Mouse (Mus musculus) v-Abl transformed pro-B cells (cell line): ENCODE results near the gene Klc2.

Source experiments
- in situ Hi-C, 2 experiments: fragments of 400-800 bp; cut with MboI; formaldehyde crosslinking; loops; one replicate each; pipeline ENCODE4 v1.15.1; 2025; ENCODE audit not compliant: unreplicated experiment in 2 of 2

Klc2 gene

DNA sequence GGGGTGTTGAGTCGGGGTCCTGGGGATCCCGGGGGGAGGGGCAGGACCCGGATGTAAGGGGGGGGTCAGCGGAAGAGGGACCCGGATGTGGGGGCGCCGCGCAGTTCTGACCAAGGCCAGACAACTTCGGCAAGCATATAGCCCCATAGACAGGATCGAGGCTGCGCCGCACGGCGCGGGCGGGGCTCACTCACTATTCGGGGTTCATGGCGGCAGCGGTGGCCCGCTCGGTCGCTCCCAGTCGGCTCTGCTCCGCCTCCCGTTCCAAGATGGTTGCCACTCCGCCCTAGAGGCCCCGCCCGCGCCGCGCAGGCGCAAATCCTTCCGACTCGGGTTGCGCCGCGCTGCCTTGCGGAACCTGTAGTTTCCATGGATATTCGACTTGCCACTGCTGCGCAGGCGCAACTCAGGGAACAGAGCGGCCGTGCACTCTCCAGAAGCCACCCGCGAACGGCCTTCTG, 11.6 kb downstream of the Klc2 start, which contains the start of gene Rab1b:
Gene Rab1b (minus strand): TSS at position 342 of the 461 bp plus-strand sequence.
- in situ Hi-C loops, result no loop called here

DNA sequence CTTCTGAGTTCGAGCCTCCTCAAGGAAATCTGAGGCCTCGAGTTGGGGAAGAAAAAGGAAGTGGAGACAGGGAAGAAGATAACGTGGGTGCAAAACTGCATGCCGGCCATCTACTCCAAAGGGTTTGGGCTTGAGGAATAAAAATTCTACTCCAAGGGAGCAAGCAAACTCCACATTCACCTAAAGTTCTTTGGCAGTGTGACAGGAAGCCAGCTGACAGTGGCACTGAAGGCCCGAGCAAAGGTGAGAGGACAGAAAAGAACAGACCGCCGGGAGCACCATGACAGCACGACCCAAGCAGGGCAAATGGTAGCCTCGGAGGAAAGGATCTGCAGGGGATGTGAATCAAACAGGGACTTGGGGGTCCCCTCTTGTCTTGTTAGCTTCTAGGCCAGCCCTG, 12.3 kb downstream of the Klc2 start:
- in situ Hi-C loops, result no loop called here

DNA sequence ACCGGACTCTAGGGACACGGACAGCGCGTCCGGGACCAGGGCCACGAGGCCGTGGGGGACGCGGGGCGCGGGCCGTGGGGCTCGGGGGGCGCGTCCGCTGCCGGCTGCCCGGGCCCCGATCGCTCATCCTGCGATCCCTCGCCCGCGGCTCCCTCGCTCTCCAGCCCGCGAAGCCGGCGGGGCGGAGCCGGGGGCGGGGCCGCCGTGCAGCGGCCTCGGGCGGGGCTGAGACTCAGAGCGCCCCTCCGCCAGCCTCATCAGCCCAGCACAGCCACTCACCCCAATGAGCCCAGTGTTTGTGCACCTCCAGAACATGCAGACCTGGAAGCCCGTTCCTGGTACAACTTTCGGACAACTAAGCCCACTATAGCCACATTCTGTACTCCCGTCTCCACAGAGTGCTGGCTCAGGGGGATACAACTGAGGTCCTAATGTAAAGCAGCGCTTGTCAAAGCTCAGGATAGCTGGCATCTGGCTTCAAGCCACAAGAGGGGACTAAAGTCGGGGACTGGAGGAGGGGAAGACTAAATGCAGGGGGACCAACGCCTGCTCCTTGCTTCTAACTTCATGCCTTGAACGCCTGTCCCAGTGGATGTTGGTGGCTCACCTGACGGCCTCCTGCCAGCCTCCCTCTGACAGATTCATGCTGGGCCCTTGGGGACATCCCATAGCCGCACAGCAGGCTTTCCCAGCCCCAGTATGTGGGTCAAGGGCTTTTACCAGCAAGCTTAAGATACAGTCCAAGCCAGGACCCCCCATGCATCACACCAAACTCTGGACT, 19.8 kb downstream of the Klc2 start, which contains the start of gene Cnih2:
Gene Cnih2 (minus strand): TSS at position 159 of the 781 bp plus-strand sequence.
- in situ Hi-C loops, result no loop called here

DNA sequence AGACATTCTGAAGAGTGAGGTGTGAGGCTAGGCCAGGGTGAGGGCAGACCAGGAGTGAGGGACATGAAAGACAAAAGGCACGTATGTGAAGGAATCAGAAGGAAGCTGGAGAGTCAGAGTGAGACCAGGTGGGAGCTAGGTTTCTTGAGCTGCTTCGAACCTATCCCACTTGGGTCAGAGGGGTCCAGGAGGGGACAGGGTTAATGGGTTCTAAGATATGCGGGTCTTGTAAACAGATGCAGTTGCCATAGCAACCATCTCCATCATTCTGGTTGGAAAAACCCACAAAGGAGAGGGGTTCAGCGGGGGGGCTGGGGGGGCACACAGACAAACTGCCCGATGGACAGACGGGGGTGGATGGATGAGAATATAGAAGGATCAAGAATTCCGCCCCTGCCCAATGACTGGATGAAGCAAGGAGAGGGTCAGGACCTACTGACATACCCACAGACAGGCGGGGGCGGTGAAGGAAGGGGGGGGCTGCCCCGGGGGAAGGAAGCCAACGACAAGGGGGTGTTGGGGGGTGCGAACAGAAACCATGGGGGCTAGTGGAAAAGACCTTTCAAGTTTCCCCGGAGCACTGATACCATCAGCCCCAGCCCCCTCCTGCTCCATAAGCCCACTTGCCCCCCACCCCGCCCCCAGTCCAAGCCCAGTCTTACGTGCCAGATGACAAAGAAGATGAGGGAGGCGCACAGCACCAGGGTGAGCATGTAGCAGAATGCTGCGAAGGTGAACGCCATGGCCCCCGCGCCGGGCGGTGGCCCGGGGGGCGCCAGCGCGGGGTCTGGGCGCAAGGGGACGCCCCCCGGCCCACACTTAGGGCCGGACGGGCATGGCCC, 20.6 kb downstream of the Klc2 start:
- in situ Hi-C loops, result no loop called here

DNA sequence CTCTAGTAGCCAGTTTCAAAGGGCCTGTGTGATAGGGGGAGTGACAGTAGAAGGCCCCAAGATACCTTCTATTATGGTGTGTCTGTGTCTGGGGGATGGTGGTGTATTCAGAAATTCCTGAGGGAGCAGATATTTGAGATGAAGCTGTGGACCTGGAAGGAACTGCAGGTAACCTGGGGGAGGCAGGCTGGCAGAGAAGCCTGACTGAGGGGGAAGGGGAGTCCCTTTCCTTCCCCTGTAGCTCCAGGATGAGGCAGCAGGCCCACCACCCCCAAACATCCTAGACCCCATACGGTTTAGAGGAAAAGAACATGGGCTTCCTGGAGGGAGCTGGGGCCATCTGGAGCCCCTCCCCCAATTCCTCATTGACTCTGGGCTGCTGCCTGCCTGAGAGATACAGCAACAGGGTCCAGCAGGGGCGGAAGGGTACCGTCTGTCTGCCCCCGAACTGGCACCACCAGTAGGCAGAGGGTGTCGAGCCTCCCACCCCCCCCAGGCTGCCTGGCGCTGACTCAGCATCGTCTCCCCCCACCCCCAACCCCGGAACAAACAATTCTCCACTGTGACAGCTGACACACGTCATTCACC, 22.4 kb downstream of the Klc2 start:
- in situ Hi-C loops, result no loop called here

DNA sequence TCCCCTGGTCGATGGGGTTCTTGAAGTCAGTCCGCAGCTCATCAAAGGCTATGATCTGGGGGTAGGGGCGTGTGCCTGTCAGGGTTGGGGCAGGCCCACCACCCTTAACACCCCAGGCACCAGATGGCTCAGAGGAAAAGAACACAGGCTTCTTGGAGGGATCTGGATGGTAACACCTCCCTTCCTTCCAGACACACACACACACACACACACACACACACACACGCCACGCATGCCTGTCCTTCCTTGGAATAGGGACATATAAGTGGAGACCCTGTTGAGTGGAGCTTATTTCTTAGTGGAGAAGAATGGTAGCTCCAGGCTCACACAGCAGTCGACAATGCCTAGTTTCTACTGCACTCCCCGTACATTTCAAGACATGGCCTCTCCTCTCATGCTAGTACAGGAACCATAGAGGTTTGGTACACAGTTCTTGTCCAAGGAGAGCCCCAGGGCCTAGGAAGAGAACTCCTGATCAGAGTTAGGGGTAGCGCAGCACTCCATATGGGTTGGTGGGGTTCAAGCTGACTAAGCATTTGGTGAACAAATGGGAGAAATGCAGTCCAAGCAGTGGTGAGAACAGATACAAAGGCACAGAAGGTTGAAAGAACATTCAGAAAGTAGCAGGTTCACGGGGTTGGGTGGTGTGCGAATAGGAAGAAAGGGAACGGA, 23.5 kb downstream of the Klc2 start:
- in situ Hi-C loops, result loop anchor here in 1 of 2 experiments (5.0 kb wide), 1 partner anchor 47 kb away; no protein-coding TSS in a partner anchor

DNA sequence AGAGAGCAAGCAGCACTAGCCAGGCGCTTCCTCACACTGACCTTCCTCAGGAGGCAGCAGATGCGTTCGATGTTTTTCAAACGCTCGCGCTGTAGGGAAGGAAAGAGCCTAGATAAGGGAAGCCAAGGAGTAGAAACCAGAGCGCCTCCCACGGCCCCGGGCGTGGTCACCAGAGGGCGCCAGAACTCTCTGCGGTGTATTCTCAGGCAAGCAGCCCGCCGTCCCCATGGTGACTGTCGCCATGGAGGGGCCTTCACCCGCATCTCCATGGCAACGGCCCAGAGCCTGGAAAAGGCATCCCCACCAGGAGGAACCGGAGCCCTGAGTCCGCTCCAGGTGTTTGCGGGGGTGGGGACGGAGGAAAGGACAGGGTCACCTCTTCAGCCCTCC, 24.1 kb downstream of the Klc2 start:
- in situ Hi-C loops, result loop anchor here in 1 of 2 experiments (5.0 kb wide), 1 partner anchor 48 kb away; no protein-coding TSS in a partner anchor

DNA sequence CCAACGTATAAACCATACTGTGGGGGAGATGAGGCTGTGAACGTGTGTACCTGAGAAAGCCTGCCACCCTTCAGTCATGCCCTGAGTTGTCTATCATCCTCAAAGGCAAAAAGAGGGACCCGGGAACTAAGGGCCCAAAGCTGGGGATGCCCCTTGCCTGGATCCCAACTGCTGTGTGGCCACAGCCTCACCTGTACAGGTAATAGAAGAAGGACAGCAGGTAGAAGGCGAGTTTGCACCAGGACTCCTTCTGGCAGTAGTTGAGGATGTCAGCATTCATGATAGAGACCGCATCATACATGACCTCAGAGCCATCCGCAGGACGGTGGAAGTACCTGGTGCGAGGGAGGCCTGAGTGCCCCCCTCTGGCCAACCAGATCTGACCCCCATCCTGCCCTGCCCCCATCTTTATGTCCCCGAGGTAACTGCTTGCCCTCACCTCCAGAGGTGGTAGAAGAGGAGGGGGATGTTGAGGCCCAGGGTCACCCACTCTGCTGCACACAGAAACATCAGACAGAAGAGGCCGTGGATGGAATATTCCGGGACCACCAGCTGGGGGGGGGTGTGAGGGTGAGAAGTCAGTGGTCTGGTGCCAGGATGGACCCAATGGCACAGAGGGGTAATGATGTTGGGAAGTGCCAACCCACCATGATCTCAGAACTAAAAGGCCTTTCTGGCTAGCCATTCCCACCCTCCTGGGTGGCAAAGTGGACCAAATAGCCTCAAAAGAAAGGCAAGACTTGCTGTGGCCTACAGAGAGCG, 24.7 kb downstream of the Klc2 start:
- in situ Hi-C loops, result loop anchor here in 1 of 2 experiments (5.0 kb wide), 1 partner anchor 49 kb away; no protein-coding TSS in a partner anchor

DNA sequence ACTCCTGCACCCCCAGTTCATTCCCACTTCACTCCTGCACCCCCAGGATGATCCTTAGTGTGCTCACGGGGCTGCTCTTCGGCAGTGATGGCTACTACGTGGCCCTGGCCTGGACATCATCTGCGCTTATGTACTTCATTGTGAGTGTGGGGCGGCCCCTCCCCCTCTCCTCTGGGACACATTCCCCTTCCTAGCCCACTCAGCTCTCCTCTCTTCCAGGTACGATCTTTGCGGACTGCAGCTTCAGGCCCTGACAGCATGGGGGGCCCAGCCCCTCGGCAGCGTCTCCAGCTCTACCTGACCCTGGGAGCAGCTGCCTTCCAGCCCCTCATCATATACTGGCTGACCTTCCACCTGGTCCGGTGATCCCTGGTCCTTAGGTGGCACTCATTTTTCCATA, 26.3 kb downstream of the Klc2 start:
- in situ Hi-C loops, result loop anchor here in 1 of 2 experiments (5.0 kb wide), 1 partner anchor 50 kb away; no protein-coding TSS in a partner anchor

DNA sequence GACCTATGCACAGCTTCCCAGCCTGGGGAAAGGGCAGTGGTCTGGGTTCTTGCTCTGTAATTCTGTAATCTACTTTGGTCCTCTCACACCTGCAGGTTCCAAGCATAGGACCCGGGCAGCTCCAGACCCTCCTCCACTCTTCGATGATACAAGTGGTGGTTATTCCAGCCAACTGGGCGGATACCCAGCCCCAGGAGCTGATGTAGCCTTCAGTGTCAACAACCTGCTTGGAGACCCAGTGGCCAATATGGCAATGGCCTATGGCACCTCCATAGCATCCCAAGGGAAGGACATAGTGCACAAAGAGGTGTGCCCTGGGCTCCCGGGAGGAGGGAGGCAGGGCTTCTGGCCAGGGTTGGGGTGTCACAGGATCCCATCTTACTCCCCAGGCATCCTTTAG, 29.0 kb downstream of the Klc2 start:
- in situ Hi-C loops, result loop anchor here in 1 of 2 experiments (5.0 kb wide), 1 partner anchor 53 kb away; no protein-coding TSS in a partner anchor

DNA sequence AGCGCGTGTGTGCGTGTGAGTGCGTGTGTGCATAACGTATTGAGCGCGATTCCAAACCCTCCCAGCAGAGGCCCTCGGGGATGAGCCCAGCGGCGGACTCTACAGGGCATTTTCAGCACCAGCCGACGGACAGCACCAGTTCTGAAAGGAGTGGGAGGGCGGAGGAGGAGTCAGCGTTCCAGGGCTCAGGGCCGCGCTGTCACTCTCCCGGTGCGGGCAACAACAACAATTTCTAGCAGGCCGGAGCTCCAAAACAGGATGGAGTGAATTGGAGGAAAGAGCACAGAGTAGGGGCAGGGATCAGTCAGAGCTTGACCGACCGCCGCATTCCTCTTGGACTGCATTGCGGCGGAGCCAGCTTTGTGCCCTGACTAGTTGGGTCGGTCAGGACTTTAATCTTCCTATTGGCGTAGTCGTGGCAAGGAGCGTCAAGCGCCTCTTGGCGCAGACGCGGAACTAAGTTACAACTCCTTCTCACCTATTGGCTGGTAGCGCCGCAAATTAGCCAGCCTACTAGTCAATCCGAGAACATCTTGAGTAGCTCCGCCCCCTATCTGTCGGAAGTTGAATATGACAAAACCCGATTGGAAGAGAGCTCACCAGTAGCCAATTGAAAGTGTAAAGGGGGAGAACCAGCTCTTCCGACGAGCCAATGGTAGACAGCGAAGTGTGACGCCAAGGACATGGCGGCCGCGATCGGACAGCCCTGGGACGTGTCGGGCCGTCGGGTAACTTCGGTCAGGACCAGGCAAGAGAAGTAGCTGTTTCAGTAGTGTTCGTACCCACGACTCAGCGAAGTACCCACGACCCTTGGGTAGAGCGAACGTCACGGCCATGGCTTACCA, 30.3 kb downstream of the Klc2 start, which contains the start of gene Yif1a:
Gene Yif1a (plus strand): TSS at position 655 of the 845 bp plus-strand sequence.
- in situ Hi-C loops, result loop anchor here in 1 of 2 experiments (5.0 kb wide), 1 partner anchor 54 kb away; no protein-coding TSS in a partner anchor

DNA sequence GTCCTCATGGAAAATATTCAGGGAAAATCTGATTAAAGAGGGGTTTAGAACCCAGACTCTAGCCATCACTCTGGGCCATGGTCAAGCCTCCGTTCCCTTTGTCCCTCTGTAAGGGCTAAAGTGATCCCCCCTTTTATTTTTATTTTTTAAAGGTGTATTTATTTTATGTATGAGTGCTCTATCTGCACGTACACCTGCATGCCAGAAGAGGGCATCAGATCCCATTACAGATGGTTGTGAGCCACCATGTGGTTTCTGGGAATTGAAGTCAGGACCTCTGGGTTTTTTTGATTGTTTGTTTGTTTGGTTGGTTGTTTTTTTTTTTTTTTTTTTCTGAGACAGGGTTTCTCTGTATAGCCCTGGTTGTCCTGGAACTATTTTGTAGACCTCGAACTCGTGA, 31.8 kb downstream of the Klc2 start:
- in situ Hi-C loops, result loop anchor here in 1 of 2 experiments (5.0 kb wide), 1 partner anchor 56 kb away; no protein-coding TSS in a partner anchor

DNA sequence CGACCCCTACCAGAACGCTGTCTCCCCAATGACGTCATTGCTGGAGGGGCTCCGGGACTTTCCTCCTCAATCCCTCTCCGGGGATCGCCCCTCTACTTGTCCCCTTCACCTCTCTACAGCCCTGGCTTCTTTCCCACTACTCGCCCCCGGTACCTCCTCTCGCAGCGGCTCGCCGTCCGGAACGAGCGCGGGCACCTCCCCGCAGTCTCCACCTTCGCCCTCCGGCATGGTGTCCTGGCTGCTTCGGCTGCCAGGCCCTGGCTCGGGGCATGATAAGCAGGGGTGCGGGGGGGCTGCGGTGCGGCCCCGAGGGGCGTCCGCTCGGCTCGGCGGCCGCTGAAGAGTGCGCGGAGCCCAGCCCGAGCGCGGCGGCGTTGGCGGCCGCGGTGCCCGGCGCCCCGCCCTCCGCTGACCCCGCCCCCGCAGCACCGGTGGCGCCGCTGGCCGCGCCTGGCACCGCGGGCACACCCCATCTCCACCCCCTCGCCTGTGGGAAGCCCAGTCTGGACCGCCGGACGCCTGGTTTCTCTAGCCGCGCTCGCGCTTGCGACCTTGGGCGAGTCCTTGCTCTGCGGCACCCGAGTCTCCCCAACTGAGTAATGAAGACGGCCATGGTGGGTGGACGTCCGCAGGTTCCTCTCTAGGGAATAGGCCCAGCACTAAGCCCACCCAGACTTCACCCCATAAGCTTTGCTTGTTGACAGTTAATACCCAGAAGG, 33.1 kb downstream of the Klc2 start, which contains the start of gene Tmem151a:
Gene Tmem151a (minus strand): TSS at position 387 of the 719 bp plus-strand sequence.
- in situ Hi-C loops, result loop anchor here in 1 of 2 experiments (5.0 kb wide), 1 partner anchor 57 kb away; no protein-coding TSS in a partner anchor

DNA sequence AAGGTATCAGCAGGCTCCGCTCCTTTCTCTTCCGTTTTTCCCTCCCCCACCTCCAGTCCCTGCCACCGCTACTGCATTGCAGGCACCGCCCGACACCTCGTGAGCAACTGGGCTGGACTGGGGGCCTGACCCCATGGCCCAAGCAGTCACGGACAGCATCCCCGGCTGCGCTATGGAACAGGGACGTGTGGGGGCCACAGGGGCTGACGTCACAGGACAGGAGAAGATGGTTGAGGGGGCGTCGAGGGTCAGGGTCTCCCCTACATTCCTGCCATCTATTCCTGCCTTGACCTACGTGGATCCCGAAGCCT, 33.6 kb downstream of the Klc2 start:
- in situ Hi-C loops, result loop anchor here (5.0 kb wide), 2 partner anchors 37 to 58 kb away; no protein-coding TSS in a partner anchor

DNA sequence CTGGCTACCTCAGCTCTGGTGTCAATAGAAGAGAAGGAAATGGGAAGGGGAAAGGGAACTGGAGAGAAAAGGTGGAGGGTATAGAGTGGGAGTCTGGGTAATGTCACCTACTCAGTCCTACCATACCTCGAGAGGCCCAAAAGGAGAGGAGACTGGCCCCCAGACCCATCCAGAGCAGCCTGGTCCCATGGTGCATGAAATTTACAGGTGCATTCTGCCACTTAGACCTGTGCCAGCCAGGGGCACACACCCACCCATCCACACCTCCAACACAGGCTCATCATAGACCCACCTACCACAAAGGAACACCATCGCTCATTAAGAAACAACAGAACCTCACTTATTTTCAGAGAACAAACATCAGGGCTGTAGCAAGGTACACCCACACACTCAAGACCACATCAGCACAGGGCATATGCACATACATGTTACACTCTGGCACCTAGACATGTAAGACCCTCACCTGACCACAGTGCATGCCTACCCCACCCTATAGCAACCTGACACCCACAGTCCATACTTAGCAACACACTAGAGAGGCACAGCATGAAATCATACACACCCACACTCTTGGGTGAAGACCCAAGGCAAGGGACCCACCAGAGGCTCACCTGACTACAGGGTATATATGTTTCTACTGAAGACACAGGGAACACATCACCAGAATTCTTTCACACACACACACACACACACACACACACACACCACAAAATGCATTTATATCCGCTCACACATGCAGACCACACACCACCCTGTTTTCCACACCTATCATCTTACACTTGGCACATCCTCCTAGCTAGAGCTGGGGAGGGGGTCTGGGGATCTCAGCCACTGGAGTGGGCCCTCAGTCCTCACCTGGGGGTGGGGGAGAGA, 34.2 kb downstream of the Klc2 start:
- in situ Hi-C loops, result loop anchor here in 1 of 2 experiments (5.0 kb wide), 1 partner anchor 37 kb away; no protein-coding TSS in a partner anchor

DNA sequence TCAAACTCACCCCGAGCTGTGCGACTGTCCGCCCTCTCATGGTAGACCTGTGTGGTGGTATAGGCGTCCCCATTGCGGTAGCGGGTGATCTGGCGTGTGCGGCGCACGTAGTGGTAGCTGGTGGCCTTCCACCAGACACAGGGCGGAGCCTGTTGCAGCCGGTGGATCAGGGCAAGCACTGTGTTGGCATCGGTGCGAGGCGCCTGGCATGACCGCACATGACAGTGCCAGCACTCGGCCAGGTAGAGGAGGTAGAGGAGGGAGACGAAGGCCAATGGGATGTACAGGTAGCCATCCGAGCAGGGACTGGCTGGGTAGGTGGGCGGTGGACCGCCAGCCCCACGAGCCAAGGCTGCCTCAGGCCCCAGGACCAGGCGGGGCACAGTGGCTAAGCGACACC, 35.8 kb downstream of the Klc2 start:
- in situ Hi-C loops, result loop anchor here in 1 of 2 experiments (5.0 kb wide), 1 partner anchor 35 kb away; no protein-coding TSS in a partner anchor
